Mouse (Mus musculus): ENCODE measurements around the gene Zfp446.

The Zfp446 gene

GRCm38 (mm10) chr7:13023928-13024731 is 46.5 kb downstream of the Zfp446 start:
- in situ Hi-C loops (cut with MboI; ENCODE audit: low sequenced_read_pairs) = no loop called here

- in situ Hi-C loops (cut with MboI; ENCODE audit: low sequenced_read_pairs) = no loop called here
Observed at GRCm38 (mm10) chr7:13024805-13025204, 47.2 kb downstream of the Zfp446 start.

GRCm38 (mm10) chr7:13025511-13026112 is 48.0 kb downstream of the Zfp446 start:
- in situ Hi-C loops (cut with MboI; ENCODE audit: low sequenced_read_pairs) = no loop called here

GRCm38 (mm10) chr7:13028986-13029385 is 51.3 kb downstream of the Zfp446 start:
- in situ Hi-C loops (cut with MboI; ENCODE audit: low sequenced_read_pairs) = no loop called here

GRCm38 (mm10) chr7:13031069-13031468 is 53.4 kb downstream of the Zfp446 start:
- in situ Hi-C loops (cut with MboI; ENCODE audit: low sequenced_read_pairs) = no loop called here

GRCm38 (mm10) chr7:13031983-13032382 is 54.3 kb downstream of the Zfp446 start:
- in situ Hi-C loops (cut with MboI; ENCODE audit: low sequenced_read_pairs) = no loop called here

GRCm38 (mm10) chr7:13032541-13032940 is 54.9 kb downstream of the Zfp446 start:
- in situ Hi-C loops (cut with MboI; ENCODE audit: low sequenced_read_pairs) = no loop called here

- in situ Hi-C loops (cut with MboI; ENCODE audit: low sequenced_read_pairs) = no loop called here
Observed at GRCm38 (mm10) chr7:13033451-13034147, 56.0 kb downstream of the Zfp446 start.

- in situ Hi-C loops (cut with MboI; ENCODE audit: low sequenced_read_pairs) = no loop called here
Observed at GRCm38 (mm10) chr7:13034148-13034977, 56.7 kb downstream of the Zfp446 start, which contains the start of gene Chmp2a. Gene Chmp2a (minus strand): TSS chr7:13034807.
